8 mouse cellular contexts compared by ENCODE assay signal in genomic region chr2:156547123-156547891, GRCm38 (mm10). TPM values are rescaled to one million over a fixed set of nuclear protein-coding genes. Genes with fewer than 3 reads are reported as not detected.
DNase-seq lines count a peak whose midpoint lies in the region; ATAC-seq and TF ChIP-seq lines count a peak whose summit lies in the region.

Gene Aar2, plus strand, starts transcription at chr2:156547584.

- no peaks in the 10 kb centered on the region for H3K27me3 ChIP-seq in forebrain, embryonic 14.5 days (replicated peaks; ENCODE audit: control insufficient read depth, insufficient read depth, low read length)
- no peaks in the 10 kb centered on the region for H3K27me3 ChIP-seq in thymus, adult 2 months (ENCODE audit: control insufficient read depth, insufficient read depth, low read length)

- peak within 1 kb of the TSS; percentile 74 for H3K9ac ChIP-seq in forebrain, embryonic 14.5 days (ENCODE audit: low read length)

- H3K4me3 ChIP-seq in forebrain, embryonic 14.5 days (ENCODE audit: low read depth, low read length), result peak within 1 kb of the TSS; percentile 71
- peak within 1 kb of the TSS; percentile 92 for H3K4me3 ChIP-seq in lung, adult 2 months (replicated peaks; ENCODE audit: extremely low read depth, low read depth, low read length)
- peak within 1 kb of the TSS; percentile 97 for H3K4me3 ChIP-seq in thymus, adult 2 months (ENCODE audit: control insufficient read depth, insufficient read depth, low read length)

- 0 out of 2 replicates have a peak within 1 kb of the TSS, but pooled peaks have one; percentile 40 for H3K27ac ChIP-seq in forebrain, embryonic 14.5 days (ENCODE audit: low read depth, low read length)
- peak within 1 kb of the TSS; percentile 79 for H3K27ac ChIP-seq in thymus, adult 2 months (ENCODE audit: control insufficient read depth, insufficient read depth, low read length)

- intact Hi-C loops in heart, postnatal 14 days (cut with DNase I), result no loop called here

- TF ChIP-seq CTCF in lung, adult 2 months (IDR thresholded peaks at IDR 0.05; ENCODE audit: insufficient read depth, low read length), result no peak
- TF ChIP-seq CTCF in thymus, adult 2 months (IDR thresholded peaks at IDR 0.05; ENCODE audit: borderline replicate concordance, control insufficient read depth, extremely low read depth, insufficient read depth, low read length, poor library complexity), result no peak

- peak within 1 kb of the TSS; percentile 83 for H3K4me2 ChIP-seq in forebrain, embryonic 14.5 days (ENCODE audit: low read length)

- peaks cover 18% of the 10 kb centered on the region for H3K36me3 ChIP-seq in forebrain, embryonic 14.5 days (ENCODE audit: control insufficient read depth, insufficient read depth, low read length)
- H3K36me3 ChIP-seq in thymus, adult 2 months (ENCODE audit: control insufficient read depth, insufficient read depth, low read length), result peaks cover 14% of the 10 kb centered on the region

- peak; percentile 83 for DNase-seq in ES-CJ7 (ENCODE audit: low read depth, low spot score)
- peak; percentile 75 for DNase-seq in cerebellum, adult 11 months
- DNase-seq in forebrain, embryonic 14.5 days (ENCODE audit: low spot score), result peak; percentile 75
- peak; percentile 85 to 88 for DNase-seq in heart, postnatal 14 days
- DNase-seq in layer of hippocampus, adult 11-12 months (ENCODE audit: low spot score), result peak; percentile 66
- DNase-seq in lung, adult 2 months, result peak; percentile 87
- peak; percentile 78 for DNase-seq in thymus, adult 2 months

- H3K4me1 ChIP-seq in forebrain, embryonic 14.5 days (ENCODE audit: control insufficient read depth, insufficient read depth, low read length), result peaks cover 6% of the 10 kb centered on the region
- 0 out of 2 replicates have a peak, but pooled peaks cover 4% of the 10 kb centered on the region for H3K4me1 ChIP-seq in lung, adult 2 months (ENCODE audit: control insufficient read depth, insufficient read depth, low read length)
- peaks cover 7% of the 10 kb centered on the region for H3K4me1 ChIP-seq in thymus, adult 2 months (replicated peaks; ENCODE audit: control insufficient read depth, insufficient read depth, low read length)

- H3K9me3 ChIP-seq in forebrain, embryonic 14.5 days (replicated peaks; ENCODE audit: control insufficient read depth, low read length), result no peaks in the 10 kb centered on the region

- WGBS in forebrain, embryonic 14.5 days, result 5% methylated on average over 39 of the region's 39 CpGs
- WGBS in lung, adult 2 months, result 5% methylated on average over 39 of the region's 39 CpGs
- 5% methylated on average over 39 of the region's 39 CpGs for WGBS in thymus, adult 2 months

- peak; percentile 91 for TF ChIP-seq POLR2A in lung, adult 2 months (IDR thresholded peaks at IDR 0.05; ENCODE audit: borderline replicate concordance, extremely low read depth, low read depth, low read length)
- TF ChIP-seq POLR2A in thymus, adult 2 months (IDR thresholded peaks at IDR 0.05; ENCODE audit: control insufficient read depth, extremely low read depth, insufficient read depth, low read length, poor library complexity), result peak; percentile 74; the same call in 1 of the 2 replicates

- peak; percentile 67 for ATAC-seq in forebrain, embryonic 14.5 days
- ATAC-seq in neutrophil, adult 5-6 weeks (ENCODE audit: extremely low read depth, insufficient number of reproducible peaks, low FRiP score, poor library complexity, severe bottlenecking), result peak; percentile 87

RNA-seq across cellular contexts. Expression of gene Aar2, which starts in this region (rescaled TPM):
- polyA plus RNA-seq in forebrain, embryonic 14.5 days (2014; fragmentation: Nextera tagmentation; extraction: Ambion mirVana), result 51.1 and 51.3 TPM in 2 replicates
- total RNA-seq in heart, postnatal 14 days (2021), result 10 to 100 TPM; 18.8 to 19.5 TPM
- polyA plus RNA-seq in lung, adult 2 months (2012; rRNA removed), result 31.3 and 35.0 TPM in 2 replicates
- 10.5 and 11.2 TPM in 2 replicates for total RNA-seq in neutrophil, adult 5-6 weeks (2017)
- polyA plus RNA-seq in thymus, adult 2 months (2012; rRNA removed), result 32.6 and 32.7 TPM in 2 replicates

Comparison
In these comparisons a context has a peak if more than half of its experiments do, and no peak if none do; other contexts are left out.
1. Peak in every context shown above with its lines: DNase-seq, ATAC-seq, H3K4me3 ChIP-seq and H3K27ac ChIP-seq.